Mouse (Mus musculus) MEL (cell line): ENCODE measurements around the gene Btbd19. TPM values are rescaled to one million over a fixed set of nuclear protein-coding genes. Genes with fewer than 3 reads are reported as not detected.

Source experiments
- DNase-seq: peaks from one replicate; pipeline ENCODE4 v3.0.0; 2011; ENCODE audit warnings: low read depth, low spot score
- H3K27ac ChIP-seq: 2 replicates; pipeline ENCODE4 v1.5.1; 2012; ENCODE audit warnings: low read depth, mild to moderate bottlenecking, control low read depth, low read length, moderate library complexity; ENCODE audit not compliant: control insufficient read depth
- H3K27me3 ChIP-seq, 2 experiments: fragments of 150-350 bp in 1 of 2; sonication (generic) in 1 of 2; 2 replicates each; pipeline ENCODE4 v1.6.1; 2012; ENCODE audit warnings: low read length in 2 of 2, mild to moderate bottlenecking in 2 of 2, improper control_type of control experiment in 1 of 2, moderate library complexity in 1 of 2; ENCODE audit not compliant: insufficient read depth in 2 of 2, control insufficient read depth in 1 of 2
- H3K36me3 ChIP-seq, 2 experiments: 2 replicates each; pipeline ENCODE4 v1.6.1; 2012 to 2014; ENCODE audit warnings: low read length in 2 of 2, improper control_type of control experiment in 1 of 2, inconsistent platforms in 1 of 2, mild to moderate bottlenecking in 1 of 2; ENCODE audit not compliant: insufficient read depth in 2 of 2, control insufficient read depth in 1 of 2
- H3K4me1 ChIP-seq, 2 experiments: fragments of 150-350 bp in 1 of 2; sonication (generic) in 1 of 2; 2 replicates each; pipeline ENCODE4 v1.6.1; 2012; ENCODE audit warnings: low read length in 2 of 2, improper control_type of control experiment in 1 of 2, mild to moderate bottlenecking in 1 of 2; ENCODE audit not compliant: insufficient read depth in 2 of 2, control insufficient read depth in 1 of 2
- H3K4me3 ChIP-seq, 2 experiments: fragments of 150-350 bp in 1 of 2; sonication (generic) in 1 of 2; 2 replicates each; pipeline ENCODE4 v1.5.1; 2012; ENCODE audit warnings: low read depth in 2 of 2, low read length in 2 of 2, mild to moderate bottlenecking in 2 of 2, moderate library complexity in 2 of 2, control low read depth in 1 of 2, improper control_type of control experiment in 1 of 2; ENCODE audit not compliant: control insufficient read depth in 1 of 2, insufficient read depth in 1 of 2
- H3K79me2 ChIP-seq: 2 replicates; pipeline ENCODE4 v1.6.1; 2012; ENCODE audit warnings: mild to moderate bottlenecking, low read length, moderate library complexity; ENCODE audit not compliant: control insufficient read depth, poor library complexity, insufficient read depth
- H3K9ac ChIP-seq: 2 replicates; pipeline ENCODE4 v1.6.1; 2012; ENCODE audit warnings: low read depth, mild to moderate bottlenecking, control low read depth, low read length, moderate library complexity; ENCODE audit not compliant: control insufficient read depth, poor library complexity, severe bottlenecking
- H3K9me3 ChIP-seq: fragments of 150-350 bp; sonication (generic); replicated peaks from 2 replicates; pipeline ENCODE4 v1.6.1; 2012; ENCODE audit warnings: mild to moderate bottlenecking, low read length, improper control_type of control experiment, moderate library complexity; ENCODE audit not compliant: insufficient read depth
- BHLHE40 ChIP-seq: IDR thresholded peaks from 2 replicates; pipeline ENCODE4 v1.6.1; 2012; ENCODE audit warnings: low read depth, mild to moderate bottlenecking, inconsistent platforms, low read length, improper control_type of control experiment, borderline replicate concordance
- CHD1 ChIP-seq: IDR thresholded peaks from 2 replicates; pipeline ENCODE4 v1.6.1; 2012; ENCODE audit warnings: low read depth, mild to moderate bottlenecking, inconsistent platforms, low read length, improper control_type of control experiment
- CHD2 ChIP-seq: IDR thresholded peaks from 2 replicates; pipeline ENCODE4 v1.6.1; 2011; ENCODE audit warnings: low read length, improper control_type of control experiment
- E2F4 ChIP-seq: IDR thresholded peaks from 2 replicates; pipeline ENCODE4 v1.6.1; 2011; ENCODE audit warnings: low read depth, low read length, improper control_type of control experiment, borderline replicate concordance
- ELF1 ChIP-seq: IDR thresholded peaks from 2 replicates; pipeline ENCODE4 v1.6.1; 2014; ENCODE audit warnings: low read depth, mild to moderate bottlenecking, inconsistent platforms, low read length, improper control_type of control experiment, moderate library complexity
- GABPA ChIP-seq: IDR thresholded peaks from 2 replicates; pipeline ENCODE4 v1.6.1; 2012; ENCODE audit warnings: low read depth, mild to moderate bottlenecking, inconsistent platforms, low read length, improper control_type of control experiment, moderate library complexity
- HCFC1 ChIP-seq: IDR thresholded peaks from 2 replicates; pipeline ENCODE4 v1.6.1; 2012; ENCODE audit warnings: low read depth, mild to moderate bottlenecking, inconsistent platforms, low read length, improper control_type of control experiment, moderate library complexity
- KAT2A ChIP-seq: conservative IDR thresholded peaks from 2 replicates; pipeline ENCODE4 v1.6.1; 2012; ENCODE audit warnings: low read depth, low read length, improper control_type of control experiment, inconsistent platforms
- MAFK ChIP-seq: IDR thresholded peaks from 2 replicates; pipeline ENCODE4 v1.6.1; 2011; ENCODE audit warnings: low read depth, mild to moderate bottlenecking, low read length, improper control_type of control experiment, borderline replicate concordance
- MAZ ChIP-seq: IDR thresholded peaks from 2 replicates; pipeline ENCODE4 v1.6.1; 2012; ENCODE audit warnings: low read depth, mild to moderate bottlenecking, inconsistent platforms, low read length, improper control_type of control experiment
- MEF2A ChIP-seq: IDR thresholded peaks from 2 replicates; pipeline ENCODE4 v1.6.1; 2014; ENCODE audit warnings: low read depth, mild to moderate bottlenecking, inconsistent platforms, low read length, improper control_type of control experiment; ENCODE audit not compliant: poor library complexity, insufficient replicate concordance, severe bottlenecking; ENCODE audit errors: extremely low read depth
- MXI1 ChIP-seq: IDR thresholded peaks from 2 replicates; pipeline ENCODE4 v1.6.1; 2011; ENCODE audit warnings: mild to moderate bottlenecking, low read depth, low read length, improper control_type of control experiment
- NELFE ChIP-seq: IDR thresholded peaks from 2 replicates; pipeline ENCODE4 v1.6.1; 2011; ENCODE audit warnings: low read depth, low read length, improper control_type of control experiment
- NRF1 ChIP-seq: IDR thresholded peaks from 2 replicates; pipeline ENCODE4 v1.6.1; 2014; ENCODE audit warnings: low read depth, mild to moderate bottlenecking, inconsistent platforms, low read length, improper control_type of control experiment, moderate library complexity; ENCODE audit not compliant: poor library complexity, insufficient read depth, severe bottlenecking
- RAD21 ChIP-seq: IDR thresholded peaks from 2 replicates; pipeline ENCODE4 v1.6.1; 2011; ENCODE audit warnings: mild to moderate bottlenecking, low read depth, low read length, improper control_type of control experiment
- RCOR1 ChIP-seq: IDR thresholded peaks from 2 replicates; pipeline ENCODE4 v1.6.1; 2012; ENCODE audit warnings: low read depth, mild to moderate bottlenecking, inconsistent platforms, low read length, improper control_type of control experiment
- SIN3A ChIP-seq: IDR thresholded peaks from 2 replicates; pipeline ENCODE4 v1.6.1; 2012; ENCODE audit warnings: low read length, improper control_type of control experiment, inconsistent platforms
- TBP ChIP-seq: IDR thresholded peaks from 2 replicates; pipeline ENCODE4 v1.8.0; 2011; ENCODE audit warnings: low read depth, low read length, improper control_type of control experiment
- TCF12 ChIP-seq: IDR thresholded peaks from 2 replicates; pipeline ENCODE4 v1.6.1; 2014; ENCODE audit warnings: low read depth, mild to moderate bottlenecking, inconsistent platforms, low read length, improper control_type of control experiment, moderate library complexity
- UBTF ChIP-seq: IDR thresholded peaks from 2 replicates; pipeline ENCODE4 v1.6.1; 2012; ENCODE audit warnings: low read depth, mild to moderate bottlenecking, inconsistent platforms, low read length, improper control_type of control experiment, moderate library complexity, borderline replicate concordance; ENCODE audit not compliant: insufficient read depth
- ZNF384 ChIP-seq: IDR thresholded peaks from 2 replicates; pipeline ENCODE4 v1.6.1; 2012; ENCODE audit warnings: low read depth, mild to moderate bottlenecking, inconsistent platforms, low read length, improper control_type of control experiment
- polyA plus RNA-seq, 2 experiments: library from polyadenylated mRNA; stranded (reverse) in 1 of 2; unstranded in 1 of 2; fragments of >175 nt in 1 of 2; fragments of >200 nt in 1 of 2; gene quantifications; 2 replicates each; pipeline versions ENCODE4 v1.2.1 to v1.2.4; 2012; ENCODE audit warnings: low replicate concordance in 2 of 2, low read depth in 1 of 2; ENCODE audit not compliant: insufficient read length in 2 of 2, insufficient read depth in 1 of 2, missing spikeins in 1 of 2
- total RNA-seq: library from RNA; depleted of rRNA; stranded (reverse); fragments of 300-350 nt; gene quantifications from 2 replicates; pipeline ENCODE4 v1.2.3, GENCODE M21; 2012

Gene Btbd19
- total and polyA plus RNA-seq, 3 experiments = 13.6 to 22.6 TPM; not detected in 1

- H3K36me3 ChIP-seq = peaks cover 0 to 7% of the 10 kb centered on the region in 2 experiments; a peak in 2 of 4 replicates
- peaks cover 13% of the 10 kb centered on the region for H3K79me2 ChIP-seq
- TF ChIP-seq NRF1 (no peak), MAZ (no peak), ZNF384 (no peak), TBP (no peak), SIN3A (no peak), RCOR1 (no peak), CHD1 (no peak), MAFK (no peak), HCFC1 (no peak), GABPA (no peak), TCF12 (no peak), E2F4 (no peak), UBTF (no peak), MEF2A (no peak), BHLHE40 (no peak), NELFE (no peak)
- H3K4me1 ChIP-seq = peaks cover 0 to 7% of the 10 kb centered on the region in 2 experiments; a peak in 2 of 4 replicates
- no peaks in the 10 kb centered on the region for H3K9me3 ChIP-seq
- DNase-seq = no peak
- H3K27ac ChIP-seq = no peak overlapping the region
- H3K4me3 ChIP-seq = no peak overlapping the region
- H3K27me3 ChIP-seq = no peaks in the 10 kb centered on the region
- no peak overlapping the region for H3K9ac ChIP-seq
Observed at GRCm38 (mm10) chr4:117117931-117118330, 7.6 kb downstream of the Btbd19 start.

GRCm38 (mm10) chr4:117115592-117115991, 9.9 kb downstream of the Btbd19 start:
- Histone ChIP-seq H3K9ac (no peak overlapping the region), H3K79me2 (peaks cover 8% of the 10 kb centered on the region), H3K36me3 (peaks cover 0 to 4% of the 10 kb centered on the region in 2 experiments; a peak in 2 of 4 replicates), H3K4me3 (no peak overlapping the region), H3K27ac (no peak overlapping the region), H3K4me1 (no peaks in the 10 kb centered on the region), H3K27me3 (no peaks in the 10 kb centered on the region), H3K9me3 (no peaks in the 10 kb centered on the region)
- no peak for DNase-seq
- TF ChIP-seq ELF1 (no peak), BHLHE40 (no peak), MXI1 (no peak), NRF1 (no peak), KAT2A (no peak), HCFC1 (no peak), RAD21 (no peak), CHD2 (no peak)
